Mouse (Mus musculus) kidney, adult 2 months (tissue): Measurements from ENCODE around the gene Vars2.
A peak's percentile ranks its signal among the peaks of the same experiment; 100 is the strongest.

Source experiments
- CTCF ChIP-seq: fragments of 200-500 bp; conservative IDR thresholded peaks from 2 replicates; pipeline ENCODE4 v1.5.1; 2011; ENCODE audit warnings: low read depth, mild to moderate bottlenecking, control low read depth, low read length, moderate library complexity, mixed read lengths; ENCODE audit not compliant: insufficient read depth, insufficient read length
- POLR2A ChIP-seq: fragments of 200-500 bp; IDR thresholded peaks from one replicate; pipeline ENCODE4 v1.6.1; 2011; ENCODE audit warnings: low read depth, low read length, control low read depth

DNA sequence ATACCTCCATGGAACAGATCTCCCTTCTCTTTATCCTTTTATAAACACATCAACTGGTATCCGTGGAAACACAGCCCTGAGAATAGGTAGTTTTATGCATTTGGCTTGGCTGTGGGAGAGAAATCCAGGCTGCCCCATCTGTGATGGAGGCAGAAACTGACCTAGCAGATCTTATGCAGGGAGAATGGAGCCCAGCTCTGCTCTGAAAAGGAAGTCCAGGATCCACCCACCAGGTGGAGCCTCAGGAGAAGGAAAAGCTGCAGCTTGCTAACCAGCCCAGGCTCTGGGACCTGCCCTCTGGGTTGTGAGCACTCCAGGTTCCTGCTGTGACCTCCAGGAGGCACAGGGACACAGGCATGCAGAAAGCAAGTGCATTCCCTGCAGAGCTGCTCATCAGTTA lies 33.4 kb downstream of the Vars2 start:
- TF ChIP-seq POLR2A (no peak), CTCF (peak; percentile 51; the same call in 1 of the 2 replicates)
